Mouse (Mus musculus) liver, adult (tissue): Measurements from ENCODE around the gene Mrc1.

ENCODE experiments used
- GATA4 ChIP-seq: IDR thresholded peaks from 2 replicates; pipeline ENCODE4 v1.6.1; 2014; ENCODE audit warnings: mild to moderate bottlenecking, low read length; ENCODE audit not compliant: insufficient replicate concordance

Mrc1 gene

DNA sequence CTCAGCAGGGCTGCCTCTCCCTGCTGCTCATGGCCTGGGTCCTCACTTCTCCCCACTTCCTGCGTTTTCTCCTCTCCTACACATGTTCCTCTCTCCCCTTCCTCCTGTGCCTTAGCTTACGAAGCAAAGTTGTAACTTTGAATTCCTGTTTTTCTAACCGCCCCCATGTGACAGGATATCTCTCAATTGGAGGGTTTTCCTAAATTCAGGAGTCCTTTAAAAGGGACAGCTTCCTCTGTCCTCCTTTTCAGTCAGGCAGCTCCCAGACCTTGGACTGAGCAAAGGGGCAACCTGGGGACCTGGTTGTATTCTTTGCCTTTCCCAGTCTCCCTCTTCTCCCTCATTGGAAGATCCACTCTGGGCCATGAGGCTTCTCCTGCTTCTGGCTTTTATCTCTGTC lies at the start of gene Mrc1:
Mrc1 (plus strand) TSS at position 244 of the 400 bp plus-strand sequence.
- no peak for TF ChIP-seq GATA4

GRCm38 (mm10) chr2:14184375-14184774 lies 44.8 kb upstream of the Mrc1 start:
- TF ChIP-seq GATA4 = no peak

- no peak for TF ChIP-seq GATA4
Observed at GRCm38 (mm10) chr2:14190684-14191083, 38.5 kb upstream of the Mrc1 start.

DNA sequence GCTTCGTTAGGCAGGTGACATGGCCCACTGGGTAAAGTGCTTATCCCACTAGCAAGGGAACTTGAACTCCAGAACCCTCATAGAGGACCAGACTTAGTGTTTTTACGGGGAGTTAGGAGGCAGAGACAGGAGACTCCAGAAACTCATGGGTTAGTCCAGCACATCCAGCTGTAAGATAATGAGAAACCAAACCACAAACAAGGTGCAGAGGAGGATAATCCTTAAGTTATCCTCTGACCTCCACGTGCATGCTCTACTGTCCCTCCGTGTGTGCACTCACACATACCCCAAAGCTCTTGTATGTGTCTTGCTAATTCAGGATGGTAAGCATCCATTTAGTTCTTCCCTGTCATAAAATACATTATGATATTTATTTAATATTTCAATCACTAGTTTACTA lies 37.6 kb upstream of the Mrc1 start:
- TF ChIP-seq GATA4 = no peak

- no peak for TF ChIP-seq GATA4
Observed at GRCm38 (mm10) chr2:14192046-14192445, 37.1 kb upstream of the Mrc1 start.

DNA sequence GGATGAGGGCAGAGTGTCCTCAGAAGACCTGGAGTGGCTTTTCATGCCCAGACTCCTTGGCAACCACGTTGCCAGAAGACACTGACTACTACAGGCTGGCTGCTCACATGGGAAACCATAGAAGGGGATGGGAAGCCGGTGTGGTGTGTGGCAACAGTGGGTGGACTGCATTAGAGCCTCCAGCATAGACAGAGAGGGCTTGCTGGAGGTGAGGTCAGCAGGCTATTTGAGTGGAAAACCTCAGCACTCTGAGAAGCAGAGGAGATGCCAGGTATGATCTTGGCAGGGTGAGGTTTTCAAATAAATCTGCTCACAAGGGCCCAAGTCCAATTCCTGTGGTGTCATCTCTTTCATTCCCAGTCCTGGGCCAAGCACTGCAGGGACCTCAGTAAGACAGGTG lies 29.6 kb upstream of the Mrc1 start:
- TF ChIP-seq GATA4 = no peak

DNA sequence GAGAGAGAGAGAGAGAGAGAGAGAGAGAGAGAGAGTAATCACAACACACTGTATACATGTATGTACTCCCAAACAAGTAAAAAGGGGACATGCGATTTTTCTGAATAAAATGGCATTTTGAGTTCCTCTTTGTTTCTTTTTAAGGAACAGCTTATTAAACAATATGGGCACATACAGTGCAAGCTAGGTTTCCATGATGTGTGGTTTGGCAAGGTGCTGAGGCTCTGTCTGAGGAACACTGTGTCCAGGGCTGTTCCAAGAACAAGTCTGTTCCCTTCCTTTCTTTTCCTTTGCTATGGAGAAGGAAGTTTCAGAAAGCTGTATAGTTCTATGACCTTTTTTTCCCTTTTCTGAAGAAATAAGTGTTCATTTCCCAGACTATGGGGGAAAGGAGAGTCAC lies 24.9 kb upstream of the Mrc1 start:
- TF ChIP-seq GATA4 = no peak

- TF ChIP-seq GATA4 = no peak
Observed at GRCm38 (mm10) chr2:14206798-14207197, 22.4 kb upstream of the Mrc1 start.

DNA sequence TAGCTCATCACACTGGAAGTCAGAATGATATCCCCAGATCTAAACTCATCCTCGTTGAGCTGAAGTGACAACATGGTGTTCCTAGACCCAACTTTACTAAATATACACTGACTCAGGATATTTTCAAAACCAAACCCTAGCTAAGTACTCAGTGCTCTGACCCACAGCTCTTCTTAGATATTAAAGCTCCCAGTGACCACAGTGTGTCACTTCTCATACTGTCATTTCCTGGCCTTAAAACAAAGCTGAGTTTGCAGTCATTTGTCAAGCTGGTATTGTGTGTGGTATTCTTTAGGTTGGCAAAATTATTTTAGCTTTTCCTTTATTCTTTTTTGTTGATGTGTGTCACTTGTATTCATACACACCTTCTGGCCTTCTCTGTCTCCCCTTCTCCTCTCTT lies 18.5 kb upstream of the Mrc1 start:
- TF ChIP-seq GATA4 = no peak

DNA sequence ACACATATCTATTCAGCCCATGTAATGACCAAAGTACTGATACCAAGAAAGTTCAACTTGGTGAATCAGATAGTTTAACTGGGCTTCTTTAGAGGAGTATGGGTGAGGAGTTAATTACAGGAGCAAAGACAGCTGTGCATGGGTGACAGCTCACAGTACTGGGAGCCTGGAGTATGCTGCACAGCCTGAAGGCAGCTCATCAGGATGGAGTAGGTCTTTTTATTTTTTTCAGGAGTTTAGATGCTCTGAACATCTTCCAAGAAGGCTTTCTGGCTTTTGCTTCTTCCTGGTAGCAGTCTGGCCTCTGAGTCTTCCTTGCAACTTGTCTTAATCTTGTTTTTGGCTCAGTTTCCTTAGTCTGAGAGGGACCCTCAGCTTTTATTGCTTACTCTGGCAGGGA lies 17.6 kb upstream of the Mrc1 start:
- TF ChIP-seq GATA4 = no peak

GRCm38 (mm10) chr2:14214764-14215163 lies 14.4 kb upstream of the Mrc1 start:
- TF ChIP-seq GATA4 = no peak

- TF ChIP-seq GATA4 = no peak
Observed at GRCm38 (mm10) chr2:14216653-14217052, 12.5 kb upstream of the Mrc1 start.

DNA sequence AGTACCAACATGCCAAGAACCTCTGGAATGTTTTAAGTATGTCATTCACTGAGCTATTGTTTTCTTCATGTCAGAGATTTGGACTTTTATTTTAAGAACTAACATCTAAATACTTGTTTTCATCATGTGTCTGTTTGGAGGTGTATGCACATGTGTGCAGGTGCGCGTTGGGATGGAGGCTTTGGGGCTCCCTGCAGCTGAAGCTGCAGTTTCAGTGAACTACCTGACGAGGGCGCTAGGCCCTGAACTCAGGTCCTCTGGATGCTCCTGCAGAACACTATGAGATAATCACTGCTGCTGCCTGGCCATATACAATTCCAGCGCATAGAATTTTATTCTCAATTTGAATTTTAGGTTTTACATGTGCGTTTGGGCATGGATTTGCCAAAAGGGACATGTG lies 11.1 kb upstream of the Mrc1 start:
- no peak for TF ChIP-seq GATA4

DNA sequence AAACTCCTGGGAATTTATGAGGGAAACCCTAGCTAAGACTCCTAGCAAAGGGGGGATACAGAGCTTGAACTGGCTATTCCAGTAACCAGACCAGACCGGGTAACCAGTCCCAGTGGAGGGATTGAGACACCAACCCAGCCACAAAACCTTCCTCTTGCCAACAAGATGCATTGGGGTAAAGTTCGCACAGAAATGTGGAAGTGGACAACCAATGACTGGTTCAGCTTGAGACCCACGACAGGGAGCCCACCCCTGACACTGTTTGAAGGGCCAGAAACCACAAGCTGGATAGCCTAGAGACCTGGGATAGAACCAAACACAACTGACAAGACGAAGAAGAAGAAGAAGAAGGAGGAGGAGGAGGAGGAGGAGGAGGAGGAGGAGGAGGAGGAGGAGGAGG lies 4.8 kb upstream of the Mrc1 start:
- TF ChIP-seq GATA4 = no peak

DNA sequence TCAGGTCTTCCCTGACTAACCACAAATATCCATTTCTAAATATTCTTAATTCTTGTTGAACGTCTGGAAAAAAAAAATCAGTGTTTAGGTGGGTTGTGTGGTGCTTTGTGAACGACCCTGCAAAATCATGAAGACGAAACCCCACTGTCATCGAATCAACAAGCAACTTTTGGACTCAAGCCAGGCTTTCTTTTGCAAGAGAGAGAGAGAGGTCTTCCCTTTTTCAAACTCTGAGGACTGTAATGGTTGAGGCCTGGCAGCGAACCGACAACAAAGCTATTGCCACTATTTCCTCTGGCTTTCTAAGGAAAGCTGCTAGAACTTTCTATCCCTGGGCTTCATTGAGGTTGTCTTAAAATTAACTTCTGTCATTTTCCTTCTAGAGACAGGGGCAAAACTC lies 697 bp upstream of the Mrc1 start:
- no peak for TF ChIP-seq GATA4

- TF ChIP-seq GATA4 = no peak
Observed at GRCm38 (mm10) chr2:14229979-14230378, 787 bp downstream of the Mrc1 start.

GRCm38 (mm10) chr2:14232897-14233296 lies 3.7 kb downstream of the Mrc1 start:
- peak; percentile 71 for TF ChIP-seq GATA4

GRCm38 (mm10) chr2:14233983-14234382 lies 4.8 kb downstream of the Mrc1 start:
- no peak for TF ChIP-seq GATA4
